Mouse (Mus musculus) stomach, postnatal 0 days (tissue): ENCODE data around the gene Btnl9. TPM values are rescaled to one million over a fixed set of nuclear protein-coding genes. Genes with fewer than 3 reads are reported as not detected.

Source experiments
- ATAC-seq: fragments of 200-750 bp; cut with Nextera tagmentation; 2 replicates; pipeline ENCODE4 v1.8.0; 2017; ENCODE audit not compliant: low FRiP score, low TSS enrichment
- DNase-seq: peaks from one replicate; pipeline ENCODE4 v3.0.0-alpha.2; 2016; ENCODE audit warnings: low spot score
- H3K27ac ChIP-seq: fragments of 300-500 bp; sonication (generic); replicated peaks from 2 replicates; pipeline ENCODE4 v1.5.1; 2014; ENCODE audit warnings: mild to moderate bottlenecking, control low read depth
- H3K27me3 ChIP-seq: fragments of 300-500 bp; sonication (generic); 2 replicates; pipeline ENCODE4 v1.6.1; 2014; ENCODE audit warnings: low read length; ENCODE audit not compliant: control insufficient read depth, insufficient read depth
- H3K36me3 ChIP-seq: fragments of 300-500 bp; sonication (generic); 2 replicates; pipeline ENCODE4 v1.6.1; 2014; ENCODE audit warnings: low read length, mixed read lengths; ENCODE audit not compliant: control insufficient read depth, insufficient read depth
- H3K4me1 ChIP-seq: fragments of 300-500 bp; sonication (generic); replicated peaks from 2 replicates; pipeline ENCODE4 v1.6.1; 2014; ENCODE audit warnings: antibody characterized with exemption; ENCODE audit not compliant: control insufficient read depth, insufficient read depth
- H3K4me2 ChIP-seq: fragments of 300-500 bp; sonication (generic); replicated peaks from 2 replicates; pipeline ENCODE4 v1.6.1; 2014; ENCODE audit warnings: low read depth, mild to moderate bottlenecking, control low read depth, moderate library complexity
- H3K4me3 ChIP-seq: fragments of 300-500 bp; sonication (generic); 2 replicates; pipeline ENCODE4 v1.5.1; 2014; ENCODE audit warnings: low read depth, low read length, control low read depth
- H3K9ac ChIP-seq: fragments of 300-500 bp; sonication (generic); 2 replicates; pipeline ENCODE4 v1.6.1; 2014; ENCODE audit warnings: mild to moderate bottlenecking, low read length, control low read depth, mixed read lengths
- H3K9me3 ChIP-seq: fragments of 300-500 bp; sonication (generic); 2 replicates; pipeline ENCODE4 v1.6.1; 2016; ENCODE audit warnings: low read length; ENCODE audit not compliant: control insufficient read depth
- CTCF ChIP-seq: IDR thresholded peaks from 2 replicates; pipeline ENCODE4 v1.5.1; 2016; ENCODE audit warnings: antibody characterized with exemption, low read depth, mild to moderate bottlenecking, moderate library complexity
- EP300 ChIP-seq: optimal IDR thresholded peaks from 2 replicates; pipeline ENCODE3; 2016; ENCODE audit warnings: antibody characterized with exemption
- WGBS: fragments of 180-500 bp; shearing (Covaris S2); extraction: QIAGEN DNeasy Blood & Tissue Kit; methylation state at CpG from one replicate; pipeline ENCODE4 v1.1.7; 2014; 5-methylcytosine and 5-hydroxymethylcytosine counted together
- polyA plus RNA-seq: library from polyadenylated mRNA; unstranded; fragments of >200 nt; fragmentation: Nextera tagmentation; extraction: Ambion mirVana; gene quantifications from 2 replicates; pipeline ENCODE4 v1.2.1, GENCODE M21; 2015

Gene Btnl9
- polyA plus RNA-seq, 1 experiment from 2014 or later = 0.44 TPM

- no peaks in the 10 kb centered on the region for H3K27me3 ChIP-seq
- no peak within 1 kb of the TSS for H3K27ac ChIP-seq
- H3K4me1 ChIP-seq = no peaks in the 10 kb centered on the region
- H3K4me3 ChIP-seq = no peak within 1 kb of the TSS
- TF ChIP-seq CTCF (no peak), EP300 (no peak)
- H3K36me3 ChIP-seq = no peaks in the 10 kb centered on the region
- 85% methylated on average over 6 of the region's 6 CpGs for WGBS
- DNase-seq (no peak), ATAC-seq (no peak)
- H3K9ac ChIP-seq = no peak within 1 kb of the TSS
- H3K9me3 ChIP-seq = no peaks in the 10 kb centered on the region
- H3K4me2 ChIP-seq = no peak within 1 kb of the TSS
These were observed 45.0 kb downstream of the Btnl9 start, which contains the start of gene Olfr1395 for GRCm38 (mm10) chr11:49141974-49142373. Gene Olfr1395 (plus strand): TSS chr11:49142274.

- Histone ChIP-seq H3K4me3 (no peak overlapping the region), H3K4me1 (no peaks in the 10 kb centered on the region), H3K9ac (no peak overlapping the region), H3K27me3 (no peaks in the 10 kb centered on the region), H3K9me3 (no peaks in the 10 kb centered on the region), H3K36me3 (no peaks in the 10 kb centered on the region), H3K4me2 (no peak overlapping the region), H3K27ac (no peak overlapping the region)
- DNase-seq = no peak
- ATAC-seq = no peak
- 81% methylated on average over 2 of the region's 2 CpGs for WGBS
- no peak for TF ChIP-seq CTCF
- TF ChIP-seq EP300 = no peak
These were observed 62.8 kb downstream of the Btnl9 start for GRCm38 (mm10) chr11:49124169-49124568.

- no peaks in the 10 kb centered on the region for H3K9me3 ChIP-seq
- H3K27me3 ChIP-seq = no peaks in the 10 kb centered on the region
- H3K27ac ChIP-seq = no peak overlapping the region
- ATAC-seq (no peak), DNase-seq (no peak)
- no peak overlapping the region for H3K4me2 ChIP-seq
- H3K9ac ChIP-seq = no peak overlapping the region
- 87% methylated on average over 3 of the region's 3 CpGs for WGBS
- H3K4me3 ChIP-seq = no peak overlapping the region
- H3K4me1 ChIP-seq = no peaks in the 10 kb centered on the region
- TF ChIP-seq EP300 = no peak
- no peak for TF ChIP-seq CTCF
- H3K36me3 ChIP-seq = no peaks in the 10 kb centered on the region
These were observed 67.3 kb downstream of the Btnl9 start for GRCm38 (mm10) chr11:49119635-49120034.

Other genes starting within 250 kb of the Btnl9 start
- 4.3 and 4.7 TPM in 2 replicates for gene Psme2b, start 241.0 kb downstream of the Btnl9 start, polyA plus RNA-seq
- gene Olfr56, start 208.3 kb downstream of the Btnl9 start, polyA plus RNA-seq = 0.15 and 0.16 TPM in 2 replicates
- 0.34 and 0.48 TPM in 2 replicates for gene 9930111J21Rik1, start 207.8 kb downstream of the Btnl9 start, polyA plus RNA-seq
- 0.01 TPM in 1 of 2 replicates, not detected in the other for gene Gm12185, start 194.9 kb downstream of the Btnl9 start, polyA plus RNA-seq
- gene Tgtp1, start 193.0 kb downstream of the Btnl9 start, polyA plus RNA-seq = 3.0 and 3.6 TPM in 2 replicates
- 0.40 and 0.46 TPM in 2 replicates for gene 9930111J21Rik2, start 135.9 kb downstream of the Btnl9 start, polyA plus RNA-seq
- gene Tgtp2, start 123.0 kb downstream of the Btnl9 start, polyA plus RNA-seq = 0.69 and 1.2 TPM in 2 replicates
- gene Ifi47, start 110.6 kb downstream of the Btnl9 start, polyA plus RNA-seq = 10.1 and 12.7 TPM in 2 replicates
- 0.11 TPM in 1 of 2 replicates, not detected in the other for gene Olfr1396, start 72.3 kb downstream of the Btnl9 start, polyA plus RNA-seq
- gene Olfr1395, start 44.9 kb downstream of the Btnl9 start, polyA plus RNA-seq = not detected in 2 replicates
- gene Olfr1394, start 32.8 kb downstream of the Btnl9 start, polyA plus RNA-seq = not detected in 2 replicates
- 9.9 and 10.0 TPM in 2 replicates for gene Zfp62, start 16.1 kb upstream of the Btnl9 start, polyA plus RNA-seq
- gene Mgat1, start 57.0 kb upstream of the Btnl9 start, polyA plus RNA-seq = 42.7 and 43.4 TPM in 2 replicates
- not detected in 2 replicates for gene Olfr1393, start 91.1 kb upstream of the Btnl9 start, polyA plus RNA-seq
- gene Olfr1392, start 98.1 kb upstream of the Btnl9 start, polyA plus RNA-seq = 0.10 TPM in 1 of 2 replicates, not detected in the other
- gene Olfr10, start 117.6 kb upstream of the Btnl9 start, polyA plus RNA-seq = not detected in 2 replicates
- not detected in 2 replicates for gene Olfr1391, start 135.6 kb upstream of the Btnl9 start, polyA plus RNA-seq
- not detected in 2 replicates for gene Olfr1390, start 148.0 kb upstream of the Btnl9 start, polyA plus RNA-seq
- gene Olfr1389, start 235.9 kb upstream of the Btnl9 start, polyA plus RNA-seq = not detected in 2 replicates
- 0.08 TPM in 1 of 2 replicates, not detected in the other for gene Olfr1388, start 249.5 kb upstream of the Btnl9 start, polyA plus RNA-seq